Mouse (Mus musculus): ENCODE results near the gene Banf1.
"Not testable (repeated sequence)": the region's sequence is repeated elsewhere in the genome, so short reads cannot be mapped to it uniquely, and the experiment has no call there.

The Banf1 gene

GRCm38 (mm10) chr19:5374748-5375147 lies 7.8 kb upstream of the Banf1 start:
- DNase-seq (ENCODE audit: low read depth, low spot score) = no peak

- DNase-seq (ENCODE audit: low read depth, low spot score) = no peak
Observed at GRCm38 (mm10) chr19:5374177-5374576, 7.2 kb upstream of the Banf1 start.

DNA sequence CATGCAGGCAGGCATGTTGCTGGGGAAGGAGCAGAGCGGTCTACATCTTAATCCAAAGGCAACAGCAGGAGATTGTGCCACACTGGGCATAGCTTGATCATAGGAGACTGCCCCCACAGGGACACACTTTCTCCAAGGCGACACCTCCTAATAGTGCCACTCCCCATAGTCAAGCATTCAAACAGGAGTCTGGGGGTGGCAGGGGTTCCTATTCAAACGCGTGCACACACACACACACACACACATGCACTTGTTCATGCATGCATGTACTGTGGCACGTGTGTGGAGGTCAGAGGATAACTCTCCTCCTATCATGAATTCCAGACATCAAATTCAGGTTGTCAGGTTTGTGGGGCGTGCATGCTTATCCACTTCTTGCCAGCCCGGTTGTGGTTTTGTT lies 5.8 kb upstream of the Banf1 start:
- DNase-seq (ENCODE audit: low read depth, low spot score) = no peak

GRCm38 (mm10) chr19:5370932-5371331 lies 4.0 kb upstream of the Banf1 start:
- peak; percentile 62 for DNase-seq (ENCODE audit: low read depth, low spot score)

DNA sequence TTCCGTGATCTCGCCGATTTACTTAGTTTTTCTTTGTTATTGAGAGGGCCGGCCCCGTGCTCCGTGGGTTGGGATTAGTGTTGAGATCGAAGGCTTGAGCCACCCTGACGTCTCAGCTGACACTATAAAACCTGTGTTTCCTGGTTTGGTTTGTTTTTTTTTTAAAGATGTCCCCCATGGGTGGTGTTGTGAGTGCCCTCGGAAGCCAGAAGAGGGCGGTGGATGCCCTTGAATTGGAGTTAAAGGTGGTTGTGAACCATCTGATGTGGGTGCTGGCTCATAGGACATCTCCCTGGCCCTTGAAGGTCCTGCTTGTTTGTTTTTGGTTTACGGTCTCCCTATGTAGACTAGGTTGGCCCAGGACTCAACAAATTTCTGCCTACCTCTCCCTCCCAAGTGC lies 487 bp upstream of the Banf1 start:
- DNase-seq (ENCODE audit: low read depth, low spot score) = peak; percentile 71

GRCm38 (mm10) chr19:5366175-5367052 lies 554 bp downstream of the Banf1 start, which contains the start of gene Eif1ad:
TSS of gene Eif1ad (plus strand) at chr19:5366741.
- peak; percentile 99 for DNase-seq (ENCODE audit: low read depth, low spot score)

DNA sequence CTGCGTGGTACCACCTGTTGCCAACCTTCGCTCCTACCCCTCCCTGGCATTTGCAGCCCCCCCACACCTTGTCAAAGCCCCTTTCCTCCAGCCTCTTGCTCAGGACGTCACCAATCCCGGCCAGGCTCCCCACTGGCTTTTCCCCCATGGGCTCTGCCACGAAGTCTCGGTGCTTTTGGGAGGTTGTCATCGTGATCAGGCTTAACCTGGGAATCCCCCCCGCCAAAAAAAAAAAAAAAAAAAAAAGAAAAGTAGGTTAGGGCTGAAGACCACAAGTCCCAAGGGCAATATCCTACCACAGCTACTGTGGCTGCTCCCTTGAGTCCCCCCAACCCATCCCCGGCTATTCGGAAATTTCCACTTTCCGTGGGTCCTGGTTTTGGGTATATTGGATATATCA lies 1.2 kb downstream of the Banf1 start:
- DNase-seq (ENCODE audit: low read depth, low spot score) = no peak

- no peak for DNase-seq (ENCODE audit: low read depth, low spot score)
Observed at GRCm38 (mm10) chr19:5364124-5364523, 2.8 kb downstream of the Banf1 start.

GRCm38 (mm10) chr19:5362186-5362585 lies 4.8 kb downstream of the Banf1 start:
- DNase-seq (ENCODE audit: low read depth, low spot score) = no peak

GRCm38 (mm10) chr19:5356080-5356479 lies 10.9 kb downstream of the Banf1 start:
- no peak for DNase-seq (ENCODE audit: low read depth, low spot score)

DNA sequence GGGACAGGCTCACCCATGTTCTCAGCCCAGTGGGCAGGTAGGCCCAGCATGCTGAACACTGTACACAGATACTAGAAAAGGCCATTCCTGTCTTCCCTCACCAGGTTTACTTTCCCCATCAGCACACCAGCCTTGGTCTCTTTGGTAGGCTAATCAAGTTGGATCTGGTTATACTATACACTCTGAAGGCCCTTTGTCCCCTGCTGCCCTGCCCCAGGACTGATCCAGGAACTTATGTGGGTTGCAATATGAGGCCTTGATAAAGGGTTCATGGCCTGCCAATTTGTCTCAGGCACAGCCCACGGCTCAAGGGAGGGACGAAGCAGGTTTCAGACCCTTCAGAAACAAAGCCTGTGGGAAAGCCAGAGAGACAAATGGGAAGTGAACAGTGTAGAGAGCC lies 13.4 kb downstream of the Banf1 start:
- DNase-seq (ENCODE audit: low read depth, low spot score) = no peak

DNA sequence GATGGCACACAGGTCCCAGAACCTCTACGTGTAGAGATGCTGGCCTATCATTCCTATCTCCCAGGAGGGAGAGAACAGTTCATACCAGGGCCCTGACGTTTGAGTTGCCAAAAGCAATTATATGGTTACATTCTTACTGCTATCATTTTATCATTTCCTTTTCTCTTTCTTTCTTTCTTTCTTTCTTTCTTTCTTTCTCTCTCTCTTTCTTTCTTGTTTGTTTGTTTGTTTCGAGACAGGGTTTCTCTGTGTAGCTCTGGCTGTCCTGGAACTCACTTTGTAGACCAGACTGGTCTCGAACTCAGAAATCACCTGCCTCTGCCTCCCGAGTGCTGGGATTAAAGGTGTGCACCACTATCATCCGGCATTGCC lies 17.5 kb downstream of the Banf1 start, which contains the start of gene Cst6:
TSS of gene Cst6 (minus strand) at position 73 of the 372 bp plus-strand sequence.
- not testable (repeated sequence) for DNase-seq (ENCODE audit: low read depth, low spot score)

DNA sequence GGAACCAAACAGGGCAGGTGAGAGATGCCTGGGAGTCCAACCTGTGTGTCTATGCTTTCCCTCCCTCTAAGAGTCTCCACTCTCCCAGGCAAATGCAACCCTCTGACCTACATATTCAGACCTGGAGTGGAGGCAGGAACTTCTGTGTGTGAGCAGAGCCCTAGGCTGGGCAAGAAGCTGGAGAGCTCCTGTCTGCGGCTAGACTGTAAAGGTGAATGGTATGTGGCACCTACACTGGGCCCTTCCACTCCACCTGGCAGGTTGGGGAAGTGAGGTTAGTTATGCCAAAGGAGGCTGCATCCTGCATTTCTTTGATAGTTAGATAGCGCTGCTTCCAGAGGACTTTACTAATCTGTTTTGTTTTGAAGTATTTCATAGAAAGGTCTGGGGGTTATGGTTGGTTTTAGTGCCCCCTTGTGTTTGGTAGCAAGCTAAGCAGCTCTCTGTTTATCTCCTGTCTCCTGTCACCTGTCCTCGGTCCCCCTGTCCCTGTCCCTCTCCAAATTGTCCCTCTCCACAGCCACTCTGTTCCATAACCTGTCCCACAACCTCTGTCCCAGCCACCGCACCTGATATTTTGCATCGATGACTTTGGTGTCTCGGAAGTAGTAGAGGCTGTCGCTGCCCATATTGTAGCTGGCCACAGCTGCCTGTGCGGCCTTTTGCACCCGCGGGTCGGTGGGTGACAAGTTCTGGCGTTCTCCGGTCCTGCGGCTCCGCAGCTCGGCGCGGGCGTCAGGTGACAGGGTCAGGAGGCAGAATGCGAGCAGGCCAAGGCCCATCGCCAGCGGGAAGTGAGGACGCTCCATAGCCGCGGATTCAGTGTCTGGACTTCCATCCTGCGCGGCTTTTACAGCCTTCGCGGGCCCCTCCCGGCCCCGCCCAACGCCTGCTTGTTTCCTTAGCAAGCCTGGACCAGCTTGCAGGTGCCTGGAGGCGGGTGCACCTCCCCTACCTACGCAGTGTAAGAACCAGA lies 18.2 kb downstream of the Banf1 start:
- peak; percentile 63 for DNase-seq (ENCODE audit: low read depth, low spot score)

DNA sequence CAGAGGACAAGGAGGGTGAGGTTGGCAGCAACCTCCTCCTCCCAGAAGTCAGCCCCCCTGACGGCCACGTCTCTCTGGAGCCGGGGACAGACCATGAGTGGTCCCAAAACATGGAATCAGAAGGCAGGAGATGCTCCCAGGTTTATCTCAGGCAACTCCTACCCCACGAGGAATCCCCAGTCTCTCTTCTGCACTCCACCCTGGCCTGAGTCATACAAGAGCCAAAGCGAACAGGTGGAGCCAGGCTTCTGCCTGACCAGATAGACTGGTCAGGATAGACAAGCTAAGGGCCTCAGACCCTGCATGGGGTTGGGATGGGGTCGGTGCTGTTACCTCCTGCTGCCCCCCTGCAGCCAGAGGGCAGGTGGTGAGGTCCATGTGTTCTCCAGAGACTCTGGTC lies 18.9 kb downstream of the Banf1 start:
- DNase-seq (ENCODE audit: low read depth, low spot score) = no peak

GRCm38 (mm10) chr19:5345297-5346131 lies 21.5 kb downstream of the Banf1 start:
- DNase-seq (ENCODE audit: low read depth, low spot score) = peak; percentile 100

DNA sequence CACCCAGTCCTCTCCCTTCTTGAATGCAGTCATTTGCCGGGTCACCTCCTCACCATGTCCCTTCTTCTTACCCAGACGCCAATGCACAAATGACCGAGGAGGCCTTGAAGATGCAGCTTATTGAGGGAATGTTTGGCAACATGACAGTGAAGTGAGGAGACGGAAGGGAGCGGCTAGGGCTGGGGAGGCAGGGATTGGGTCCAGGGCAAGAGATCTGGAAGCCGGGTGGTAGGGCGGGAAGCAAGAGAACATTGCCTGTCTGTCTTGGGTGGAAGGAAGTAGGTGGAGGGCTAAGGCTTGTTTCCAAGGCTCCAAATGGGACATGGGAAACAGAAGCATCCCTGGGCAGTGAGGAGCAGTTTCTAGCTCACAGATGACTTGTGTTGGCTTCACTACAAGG lies 25.6 kb downstream of the Banf1 start:
- no peak for DNase-seq (ENCODE audit: low read depth, low spot score)

DNA sequence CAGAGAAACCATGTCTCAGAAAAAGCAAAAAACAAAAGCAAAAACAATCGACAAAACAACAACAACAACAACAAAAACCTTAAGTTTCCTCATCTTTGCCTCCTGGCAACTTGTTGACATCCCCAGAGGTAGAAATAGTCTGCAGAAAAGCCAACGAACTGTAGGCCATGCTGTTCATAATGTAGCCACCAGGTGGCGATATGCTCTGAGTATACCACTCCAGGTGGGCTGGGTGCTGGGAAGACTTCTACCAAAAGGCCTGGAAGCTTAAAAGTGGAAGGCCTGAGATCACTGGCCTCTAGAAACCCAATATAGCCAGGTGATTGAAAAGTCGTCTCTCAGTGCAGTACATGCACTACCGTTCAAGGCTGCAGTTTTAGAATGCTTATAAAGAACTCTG lies 29.0 kb downstream of the Banf1 start:
- peak; percentile 97 for DNase-seq (ENCODE audit: low read depth, low spot score)

- DNase-seq (ENCODE audit: low read depth, low spot score) = no peak
Observed at GRCm38 (mm10) chr19:5335441-5335840, 31.5 kb downstream of the Banf1 start, which contains the start of gene Catsper1. TSS of gene Catsper1 (plus strand) at chr19:5335741.

DNA sequence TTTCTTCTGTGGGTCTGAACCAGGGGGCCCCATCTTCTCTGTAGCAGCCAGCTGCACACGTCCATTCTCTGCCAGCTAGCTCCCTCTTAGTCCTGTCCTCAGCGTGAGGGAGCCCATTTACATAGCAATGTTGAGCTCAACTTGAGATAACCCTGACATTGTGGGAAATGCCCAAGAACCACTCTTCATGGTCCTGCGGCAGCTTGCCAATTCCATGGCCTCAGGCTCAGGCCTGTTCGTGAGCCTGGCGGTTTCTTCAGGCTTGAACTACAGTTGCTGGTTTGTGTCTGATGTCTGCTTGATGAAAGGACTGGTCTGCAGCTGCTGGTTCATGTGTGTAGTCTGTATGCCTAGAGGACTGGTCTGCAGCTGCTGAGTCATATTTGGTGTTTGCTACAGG lies 32.2 kb downstream of the Banf1 start:
- peak; percentile 54 for DNase-seq (ENCODE audit: low read depth, low spot score)

DNA sequence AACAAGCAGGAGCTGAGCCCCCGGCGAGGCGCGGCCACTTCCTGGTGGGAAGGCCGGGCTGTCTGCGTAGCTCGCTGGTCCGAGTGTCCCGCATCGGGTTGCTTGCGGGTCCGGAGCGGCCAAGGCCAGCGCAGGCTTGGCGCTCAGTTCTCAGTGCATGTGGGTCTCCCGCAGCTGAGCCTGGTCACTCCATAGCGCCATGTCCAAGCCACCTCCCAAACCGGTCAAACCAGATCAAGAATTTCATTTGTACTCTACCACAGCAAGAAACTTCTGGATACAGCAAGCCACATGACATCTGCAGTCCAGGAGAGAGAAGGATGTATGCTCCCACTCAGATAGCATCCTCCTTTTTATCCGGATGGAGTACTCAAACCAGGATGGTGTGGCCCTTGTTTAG lies 39.0 kb downstream of the Banf1 start:
- DNase-seq (ENCODE audit: low read depth, low spot score) = no peak

GRCm38 (mm10) chr19:5323801-5324200 lies 43.2 kb downstream of the Banf1 start:
- no peak for DNase-seq (ENCODE audit: low read depth, low spot score)

All from 3T3-L1 (cell line).